Mouse (Mus musculus) G1E (cell line): ENCODE results near the gene Plekhh1.

Experiments
- CTCF ChIP-seq: IDR thresholded peaks from 2 replicates; pipeline ENCODE4 v1.5.1; 2012; ENCODE audit warnings: low read depth, low read length, inconsistent platforms, mixed read lengths
- GATA1 ChIP-seq: IDR thresholded peaks from 2 replicates; pipeline ENCODE4 v1.6.1; 2012; ENCODE audit warnings: borderline replicate concordance, low read length, inconsistent platforms, mixed read lengths
- TAL1 ChIP-seq: conservative IDR thresholded peaks from 2 replicates; pipeline ENCODE4 v1.6.1; 2012; ENCODE audit warnings: low read depth, low read length, inconsistent platforms, mixed read lengths

GRCm38 (mm10) chr12:79073362-79073761 lies 44.4 kb downstream of the Plekhh1 start:
- no peak for TF ChIP-seq GATA1
- TF ChIP-seq CTCF = no peak
- no peak for TF ChIP-seq TAL1
